17 mouse cellular contexts compared by ENCODE assay signal in genomic region chr17:50052741-50053468, GRCm38 (mm10).
DNase-seq lines count a peak whose midpoint lies in the region; ATAC-seq and TF ChIP-seq lines count a peak whose summit lies in the region.
"Had no signal": no experiment of that assay in that cellular context is flagged by ENCODE, and none has a peak within 500 bp of the region (broad histone marks: within the 10 kb centered on the region; RNA-seq: fewer than 3 reads in every experiment).

No protein-coding gene starts in this region.

- H3K27me3 ChIP-seq in heart, adult 2 months (ENCODE audit: control insufficient read depth, insufficient read depth, low read length) = no peaks in the 10 kb centered on the region
- no peaks in the 10 kb centered on the region for H3K27me3 ChIP-seq in heart, embryonic 11.5 days (ENCODE audit: control insufficient read depth, insufficient read depth, low read length)
- no peaks in the 10 kb centered on the region for H3K27me3 ChIP-seq in midbrain, embryonic 10.5 days (ENCODE audit: low read depth, poor library complexity, severe bottlenecking)
- no peaks in the 10 kb centered on the region for H3K27me3 ChIP-seq in midbrain, embryonic 11.5 days (ENCODE audit: control insufficient read depth, insufficient read depth, low read length)
- no peaks in the 10 kb centered on the region for H3K27me3 ChIP-seq in intestine, embryonic 15.5 days (replicated peaks)
- H3K27me3 ChIP-seq: embryonic facial prominence, embryonic 12.5 days; forebrain, embryonic 15.5 days; hindbrain, embryonic 13.5 days had no signal

- peaks cover 27% of the 10 kb centered on the region for H3K4me1 ChIP-seq in heart, adult 2 months (ENCODE audit: control insufficient read depth, insufficient read depth, low read length)
- peaks cover 2% of the 10 kb centered on the region; the same call in 1 of the 2 replicates for H3K4me1 ChIP-seq in heart, embryonic 11.5 days (ENCODE audit: control insufficient read depth, insufficient read depth, low read length)
- peaks cover 12% of the 10 kb centered on the region for H3K4me1 ChIP-seq in midbrain, embryonic 10.5 days
- no peaks in the 10 kb centered on the region for H3K4me1 ChIP-seq in midbrain, embryonic 11.5 days (ENCODE audit: control insufficient read depth, insufficient read depth, low read length)
- no peaks in the 10 kb centered on the region for H3K4me1 ChIP-seq in intestine, embryonic 15.5 days (replicated peaks)

- peak in 1 of 2 experiments; percentile 49 for DNase-seq in heart, adult 2 months
- DNase-seq in heart, postnatal 4 days = peak; percentile 43
- no peak for DNase-seq in heart, postnatal 36 days
- no peak for DNase-seq in midbrain, embryonic 10.5 days (ENCODE audit: low spot score)
- DNase-seq in midbrain, embryonic 11.5 days (ENCODE audit: low spot score, missing footprints) = no peak
- DNase-seq: adrenal gland, adult 2 months; adrenal gland, postnatal 25 days; cerebellum, adult 8-10 months; cerebellum, postnatal 25 days; gastrocnemius, postnatal 10 days; kidney, adult 2 months had no signal

- TF ChIP-seq EP300 in heart, adult 2 months (IDR thresholded peaks at IDR 0.05; ENCODE audit: insufficient read depth, low read depth, low read length) = peak; percentile 90

- H3K9me3 ChIP-seq in heart, embryonic 11.5 days (replicated peaks; ENCODE audit: control insufficient read depth, low read length) = no peaks in the 10 kb centered on the region
- no peaks in the 10 kb centered on the region for H3K9me3 ChIP-seq in midbrain, embryonic 10.5 days (replicated peaks)
- H3K9me3 ChIP-seq in midbrain, embryonic 11.5 days (ENCODE audit: control insufficient read depth, low read length) = no peaks in the 10 kb centered on the region
- H3K9me3 ChIP-seq in intestine, embryonic 15.5 days = no peaks in the 10 kb centered on the region
- H3K9me3 ChIP-seq: embryonic facial prominence, embryonic 12.5 days; forebrain, embryonic 15.5 days; hindbrain, embryonic 13.5 days had no signal

- no peak overlapping the region for H3K9ac ChIP-seq in heart, adult 2 months (ENCODE audit: low read depth, low read length)
- H3K9ac ChIP-seq in heart, embryonic 11.5 days (ENCODE audit: low read depth, low read length) = no peak overlapping the region
- H3K9ac ChIP-seq in midbrain, embryonic 11.5 days (ENCODE audit: low read length) = no peak overlapping the region
- H3K9ac ChIP-seq in intestine, embryonic 15.5 days = no peak overlapping the region
- H3K9ac ChIP-seq: embryonic facial prominence, embryonic 12.5 days; forebrain, embryonic 15.5 days; hindbrain, embryonic 13.5 days had no signal

- H3K4me3 ChIP-seq in heart, adult 2 months = no peak overlapping the region
- no peak overlapping the region for H3K4me3 ChIP-seq in heart, embryonic 11.5 days (ENCODE audit: low read depth, low read length)
- H3K4me3 ChIP-seq in midbrain, embryonic 10.5 days = no peak overlapping the region
- H3K4me3 ChIP-seq in midbrain, embryonic 11.5 days (ENCODE audit: low read depth, low read length) = no peak overlapping the region
- H3K4me3 ChIP-seq in intestine, embryonic 15.5 days (replicated peaks) = no peak overlapping the region
- H3K4me3 ChIP-seq: embryonic facial prominence, embryonic 12.5 days; forebrain, embryonic 15.5 days; hindbrain, embryonic 13.5 days had no signal

- no peak for TF ChIP-seq CTCF in heart, adult 2 months (IDR thresholded peaks at IDR 0.05)

- intact Hi-C loops in heart, adult 2 months (cut with DNase I) = loop anchor here (5.0 kb wide), 4 partner anchors 66 to 184 kb away; partner anchors contain the start of gene Rftn1
- intact Hi-C loops in heart, postnatal 36 days (cut with DNase I) = no loop called here

- H3K79me2 ChIP-seq in heart, adult 2 months (replicated peaks; ENCODE audit: control insufficient read depth, insufficient read depth, low read length) = no peaks in the 10 kb centered on the region

- H3K4me2 ChIP-seq in heart, embryonic 11.5 days = no peak overlapping the region
- H3K4me2 ChIP-seq in midbrain, embryonic 11.5 days = no peak overlapping the region
- no peak overlapping the region for H3K4me2 ChIP-seq in intestine, embryonic 15.5 days (replicated peaks)
- H3K4me2 ChIP-seq: embryonic facial prominence, embryonic 12.5 days; forebrain, embryonic 15.5 days; hindbrain, embryonic 13.5 days had no signal

- peak overlapping the region; percentile 48 for H3K27ac ChIP-seq in heart, adult 2 months
- H3K27ac ChIP-seq in heart, embryonic 11.5 days (ENCODE audit: low read depth, low read length) = no peak overlapping the region
- H3K27ac ChIP-seq in midbrain, embryonic 10.5 days (replicated peaks) = peak overlapping the region; percentile 33; the same call in 1 of the 2 replicates
- H3K27ac ChIP-seq in midbrain, embryonic 11.5 days (ENCODE audit: low read depth, low read length) = no peak overlapping the region
- H3K27ac ChIP-seq in intestine, embryonic 15.5 days = no peak overlapping the region
- H3K27ac ChIP-seq: embryonic facial prominence, embryonic 12.5 days; forebrain, embryonic 15.5 days; hindbrain, embryonic 13.5 days; hindbrain, postnatal 0 days had no signal

- H3K36me3 ChIP-seq in heart, adult 2 months (ENCODE audit: control insufficient read depth, insufficient read depth, low read length) = peaks cover 4% of the 10 kb centered on the region
- H3K36me3 ChIP-seq in heart, embryonic 11.5 days (ENCODE audit: control insufficient read depth, insufficient read depth, low read length) = no peaks in the 10 kb centered on the region
- H3K36me3 ChIP-seq in midbrain, embryonic 10.5 days = no peaks in the 10 kb centered on the region
- no peaks in the 10 kb centered on the region for H3K36me3 ChIP-seq in midbrain, embryonic 11.5 days (ENCODE audit: control insufficient read depth, insufficient read depth, low read length)
- H3K36me3 ChIP-seq in intestine, embryonic 15.5 days = no peaks in the 10 kb centered on the region
- H3K36me3 ChIP-seq: embryonic facial prominence, embryonic 12.5 days; forebrain, embryonic 15.5 days; hindbrain, embryonic 13.5 days had no signal

- TF ChIP-seq POLR2A in heart, adult 2 months (IDR thresholded peaks at IDR 0.05; ENCODE audit: insufficient read depth, low read depth, low read length) = no peak

- WGBS in heart, adult 2 months = 21% methylated on average over 7 of the region's 7 CpGs
- WGBS in heart, embryonic 11.5 days (ENCODE audit: insufficient replicate concordance) = 18% methylated on average over 7 of the region's 7 CpGs
- 79% methylated on average over 7 of the region's 7 CpGs for WGBS in midbrain, embryonic 10.5 days
- WGBS in midbrain, embryonic 11.5 days = 73% methylated on average over 7 of the region's 7 CpGs
- WGBS in intestine, embryonic 15.5 days = 56% methylated on average over 7 of the region's 7 CpGs

- no peak for ATAC-seq in heart, embryonic 11.5 days (replicated peaks; ENCODE audit: insufficient number of reproducible peaks, low FRiP score, low TSS enrichment)
- no peak for ATAC-seq in midbrain, embryonic 11.5 days (ENCODE audit: low FRiP score)
- no peak for ATAC-seq in intestine, embryonic 15.5 days
- ATAC-seq: forebrain, embryonic 15.5 days; hindbrain, postnatal 0 days had no signal

Comparison
In these comparisons a context has a peak if more than half of its experiments do, and no peak if none do; other contexts are left out.
1. H3K27ac ChIP-seq: peak in heart, adult 2 months (single experiment) and midbrain, embryonic 10.5 days (single experiment); none in heart, embryonic 11.5 days (single experiment), midbrain, embryonic 11.5 days (single experiment) and intestine, embryonic 15.5 days (single experiment).